Mouse (Mus musculus) NIH3T3 (cell line): ENCODE measurements around the gene Cnn2.
"Not testable (repeated sequence)": the region's sequence is repeated elsewhere in the genome, so short reads cannot be mapped to it uniquely, and the experiment has no call there.

Experiments
- DNase-seq: peaks from one replicate; pipeline ENCODE4 v3.0.0-alpha.2; 2012; ENCODE audit warnings: low read depth

The Cnn2 gene

GRCm38 (mm10) chr10:80041409-80042060, 53.2 kb downstream of the Cnn2 start:
- not testable (repeated sequence) for DNase-seq

GRCm38 (mm10) chr10:80044087-80044486, 55.7 kb downstream of the Cnn2 start:
- no peak for DNase-seq

GRCm38 (mm10) chr10:80045364-80045763, 57.0 kb downstream of the Cnn2 start:
- DNase-seq, result peak; percentile 32
